Mouse (Mus musculus) central nervous system, embryonic 18 days (tissue): Measurements from ENCODE around the gene Wdr19. TPM values are rescaled to one million over a fixed set of nuclear protein-coding genes. Genes with fewer than 3 reads are reported as not detected.

ENCODE experiments used
- polyA plus RNA-seq: library from polyadenylated mRNA; depleted of rRNA; stranded (reverse); fragments of >200 nt; gene quantifications from 2 replicates; pipeline ENCODE4 v1.2.3, GENCODE M21; 2012; rRNA removed

Wdr19 gene
- 14.2 and 16.3 TPM in 2 replicates for polyA plus RNA-seq

DNA sequence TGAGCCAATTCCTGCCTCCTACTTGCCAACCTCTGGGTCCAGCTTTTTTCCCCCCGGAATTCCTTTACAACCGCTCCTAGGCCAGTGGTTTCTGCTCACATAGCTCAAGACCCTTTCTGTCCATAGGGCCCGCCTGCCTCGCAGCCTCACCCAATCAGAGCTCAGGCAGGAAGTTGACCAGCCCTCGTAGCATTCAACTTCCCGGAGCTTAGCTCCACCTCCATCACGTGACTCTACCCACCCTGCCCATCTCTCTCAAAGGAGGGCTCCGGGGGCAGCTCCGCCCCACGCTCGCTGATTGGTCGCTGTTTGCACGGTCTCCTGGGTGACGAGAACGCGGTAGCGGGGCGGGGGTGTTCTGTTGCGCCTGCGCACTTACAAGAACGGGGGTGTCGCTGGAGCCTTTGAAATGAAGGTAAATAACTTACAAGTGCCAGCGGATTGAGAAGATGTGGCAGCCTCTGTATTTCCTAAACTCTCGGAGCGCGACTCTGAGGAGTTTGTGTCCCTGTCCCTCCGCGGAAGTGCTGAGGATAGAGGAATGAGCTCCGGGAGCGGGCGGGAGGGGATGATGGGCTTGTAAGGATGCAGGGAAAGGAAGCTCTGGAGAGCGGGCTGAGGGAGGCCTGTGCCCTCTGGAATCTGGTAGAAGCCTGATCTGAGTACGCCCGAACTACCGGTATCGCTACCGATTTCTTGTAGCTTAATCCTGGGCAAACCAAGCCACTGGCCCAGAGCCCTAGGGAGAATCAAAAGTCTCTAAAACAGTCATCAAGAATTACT lies at the start of gene Wdr19:
Gene Wdr19 (plus strand): TSS at position 351 of the 783 bp plus-strand sequence.

Other genes with a start within 250 kb of the Wdr19 start
- gene Tlr6, start 239.6 kb upstream of the Wdr19 start, polyA plus RNA-seq = 0.29 and 0.40 TPM in 2 replicates
- 6.2 and 7.6 TPM in 2 replicates for gene Fam114a1, start 229.6 kb upstream of the Wdr19 start, polyA plus RNA-seq
- gene Tmem156, start 107.6 kb upstream of the Wdr19 start, polyA plus RNA-seq = 0.27 and 0.36 TPM in 2 replicates
- 62.6 and 67.3 TPM in 2 replicates for gene Klhl5, start 92.2 kb upstream of the Wdr19 start, polyA plus RNA-seq
- gene Rfc1, start 136.0 kb downstream of the Wdr19 start, polyA plus RNA-seq = 17.5 and 20.2 TPM in 2 replicates
- gene Klb, start 148.6 kb downstream of the Wdr19 start, polyA plus RNA-seq = 0.16 and 0.17 TPM in 2 replicates
- 804 and 809 TPM in 2 replicates for gene Rpl9, start 191.7 kb downstream of the Wdr19 start, polyA plus RNA-seq
- gene Lias, start 191.8 kb downstream of the Wdr19 start, polyA plus RNA-seq = 37.5 and 40.7 TPM in 2 replicates
- gene Ugdh, start 236.3 kb downstream of the Wdr19 start, polyA plus RNA-seq = 42.1 and 45.5 TPM in 2 replicates